Mouse (Mus musculus) stomach, adult 2 months (tissue): ENCODE measurements around the gene Olfr1143. TPM values are rescaled to one million over a fixed set of nuclear protein-coding genes. Genes with fewer than 3 reads are reported as not detected.

Experiments
- polyA plus RNA-seq: library from polyadenylated mRNA; depleted of rRNA; stranded (reverse); fragments of >200 nt; gene quantifications from 2 replicates; pipeline ENCODE4 v1.2.3, GENCODE M21; 2012; rRNA removed

Olfr1143 gene
- not detected in 2 replicates for polyA plus RNA-seq

DNA sequence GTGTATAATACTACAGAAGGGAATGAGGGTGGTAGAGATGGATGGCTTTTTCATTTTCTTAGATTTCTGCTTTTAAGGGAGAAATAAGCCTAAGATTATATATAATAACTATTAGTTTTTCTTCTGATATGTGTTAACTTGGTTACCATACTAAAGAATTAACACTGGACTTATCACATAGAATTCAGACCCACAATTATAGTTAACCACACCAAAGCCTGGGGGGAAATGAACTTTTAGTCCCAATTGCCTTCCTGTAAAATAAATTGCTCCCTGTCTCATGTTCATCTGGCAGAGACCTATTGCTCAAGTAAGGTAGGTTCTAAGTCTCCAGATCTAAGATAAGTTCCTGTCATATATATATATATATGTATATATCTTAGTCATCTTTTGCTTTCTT, at the start of gene Olfr1143:
TSS of gene Olfr1143 (plus strand) at position 301 of the 400 bp plus-strand sequence.

DNA sequence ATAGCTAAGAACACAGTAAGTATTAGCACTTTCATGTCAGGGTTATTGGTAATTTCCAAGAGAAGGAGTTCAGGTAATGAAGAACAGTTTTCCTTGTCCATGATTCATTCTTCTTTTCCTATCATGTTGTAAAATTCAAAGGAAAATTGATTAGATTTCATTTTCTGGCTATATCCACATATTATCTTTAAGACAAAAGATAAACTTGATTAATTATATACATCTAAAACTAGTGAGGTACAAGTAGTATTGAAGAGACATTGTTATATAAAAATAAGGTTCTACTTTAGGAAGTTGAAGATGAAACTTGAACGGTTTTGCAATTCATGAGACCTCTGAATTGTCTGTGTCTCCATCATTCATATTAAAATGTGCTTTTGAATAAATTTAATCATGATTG, 46.5 kb upstream of the Olfr1143 start, which contains the start of gene Olfr1141:
TSS of gene Olfr1141 (minus strand) at position 101 of the 400 bp plus-strand sequence.

DNA sequence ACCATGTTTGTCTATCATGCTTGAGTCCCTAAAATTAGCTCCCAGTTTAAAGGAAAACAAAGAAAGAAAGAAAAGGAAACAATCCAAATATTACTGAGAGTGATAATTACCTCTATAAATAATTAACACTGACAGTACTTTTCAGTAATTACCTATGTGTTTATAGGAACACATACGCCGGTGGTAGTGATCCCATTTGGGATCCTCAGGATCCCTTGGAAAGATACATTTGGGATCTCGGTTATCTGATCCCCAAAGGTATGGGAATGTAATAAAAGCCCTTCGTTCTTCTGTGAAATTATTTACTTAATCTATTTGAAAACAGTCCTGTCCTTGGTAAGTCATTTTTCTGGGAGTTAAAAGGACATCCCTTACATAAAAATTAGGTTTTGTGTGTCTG, 21.2 kb upstream of the Olfr1143 start, which contains the start of gene Olfr152:
TSS of gene Olfr152 (plus strand) at position 301 of the 400 bp plus-strand sequence.

DNA sequence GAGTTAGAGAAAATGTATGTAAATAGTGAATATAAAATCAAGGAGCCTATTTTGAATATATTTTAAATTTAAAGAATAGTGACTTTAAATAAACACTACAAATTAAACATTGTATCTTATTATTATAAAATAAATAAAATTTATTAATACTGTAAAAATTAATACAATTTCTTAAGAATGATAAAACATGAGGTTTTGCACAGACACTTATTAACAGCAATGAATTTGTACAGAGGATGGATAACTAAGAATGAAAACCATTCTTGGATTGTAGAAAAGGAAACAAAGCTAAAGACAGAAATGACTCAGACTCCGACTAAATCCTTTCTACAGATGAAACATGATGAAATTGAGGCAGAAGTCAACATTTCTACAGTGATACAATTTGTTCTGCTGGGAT, 9.1 kb downstream of the Olfr1143 start, which contains the start of gene Olfr1145:
TSS of gene Olfr1145 (plus strand) at position 301 of the 400 bp plus-strand sequence.

DNA sequence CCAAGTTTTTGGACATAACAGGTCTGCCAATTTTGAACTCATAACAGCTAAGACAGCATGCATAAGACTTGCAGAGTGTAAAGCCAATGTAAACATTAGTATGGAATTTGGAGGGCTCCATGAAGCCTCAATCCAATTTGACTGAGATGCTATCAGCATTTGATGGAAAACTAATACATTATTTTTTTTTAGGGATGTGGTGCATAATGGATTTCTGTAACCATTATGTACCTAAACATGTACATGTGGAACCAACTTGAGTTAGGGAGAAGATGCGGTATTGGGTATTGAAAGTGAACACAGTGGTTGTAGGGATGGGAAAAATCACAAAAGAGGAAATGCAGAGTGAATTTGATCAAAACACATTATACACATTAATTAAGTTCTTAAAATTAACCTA, 29.8 kb downstream of the Olfr1143 start, which contains the start of gene Olfr1148:
TSS of gene Olfr1148 (plus strand) at position 301 of the 400 bp plus-strand sequence.

DNA sequence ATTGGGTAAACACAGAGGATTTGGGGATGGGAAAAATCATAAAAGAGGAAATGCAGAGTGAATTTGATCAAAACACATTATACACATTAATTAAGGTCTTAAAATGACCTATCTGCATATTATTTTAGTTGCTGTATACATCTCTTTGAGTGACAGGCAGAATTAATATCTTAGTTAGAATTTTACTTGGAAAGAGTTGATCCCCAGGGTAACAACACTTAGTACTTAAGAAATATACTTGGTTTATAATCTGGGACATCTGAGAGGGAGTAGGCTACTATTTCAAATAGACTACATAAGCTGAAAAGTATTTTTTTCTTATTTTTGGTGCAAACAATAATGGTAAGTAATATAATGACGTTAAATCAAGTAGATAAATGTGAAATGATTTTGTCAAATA, 43.3 kb downstream of the Olfr1143 start, which contains the start of gene Olfr1150-ps1:
TSS of gene Olfr1150-ps1 (plus strand) at position 301 of the 400 bp plus-strand sequence.

Other genes starting within 250 kb of the Olfr1143 start
- gene Olfr1129, start 226.7 kb upstream of the Olfr1143 start, polyA plus RNA-seq, result not detected in 2 replicates
- gene Olfr1130, start 194.4 kb upstream of the Olfr1143 start, polyA plus RNA-seq, result not detected in 2 replicates
- gene Olfr1131, start 173.5 kb upstream of the Olfr1143 start, polyA plus RNA-seq, result not detected in 2 replicates
- gene Olfr1132, start 163.1 kb upstream of the Olfr1143 start, polyA plus RNA-seq, result not detected in 2 replicates
- not detected in 2 replicates for gene Olfr1133, start 153.2 kb upstream of the Olfr1143 start, polyA plus RNA-seq
- gene Olfr1134, start 142.1 kb upstream of the Olfr1143 start, polyA plus RNA-seq, result not detected in 2 replicates
- not detected in 2 replicates for gene Olfr1135, start 126.9 kb upstream of the Olfr1143 start, polyA plus RNA-seq
- not detected in 2 replicates for gene Olfr1136, start 106.6 kb upstream of the Olfr1143 start, polyA plus RNA-seq
- gene Olfr1137, start 87.4 kb upstream of the Olfr1143 start, polyA plus RNA-seq, result not detected in 2 replicates
- gene Olfr1138, start 60.6 kb upstream of the Olfr1143 start, polyA plus RNA-seq, result not detected in 2 replicates
- gene Olfr1140, start 56.8 kb upstream of the Olfr1143 start, polyA plus RNA-seq, result not detected in 2 replicates
- not detected in 2 replicates for gene Olfr1141, start 46.6 kb upstream of the Olfr1143 start, polyA plus RNA-seq
- gene Olfr152, start 21.1 kb upstream of the Olfr1143 start, polyA plus RNA-seq, result not detected in 2 replicates
- not detected in 2 replicates for gene Olfr1145, start 9.2 kb downstream of the Olfr1143 start, polyA plus RNA-seq
- gene Olfr1148, start 29.9 kb downstream of the Olfr1143 start, polyA plus RNA-seq, result not detected in 2 replicates
- gene Olfr1150-ps1, start 43.4 kb downstream of the Olfr1143 start, polyA plus RNA-seq, result not detected in 2 replicates
- not detected in 2 replicates for gene Olfr1151, start 55.3 kb downstream of the Olfr1143 start, polyA plus RNA-seq
- gene Olfr1152, start 65.9 kb downstream of the Olfr1143 start, polyA plus RNA-seq, result not detected in 2 replicates
- gene Olfr1153, start 94.4 kb downstream of the Olfr1143 start, polyA plus RNA-seq, result not detected in 2 replicates
- gene Olfr1154, start 104.6 kb downstream of the Olfr1143 start, polyA plus RNA-seq, result not detected in 2 replicates
- not detected in 2 replicates for gene Olfr1155, start 144.5 kb downstream of the Olfr1143 start, polyA plus RNA-seq
- gene Olfr1156, start 152.5 kb downstream of the Olfr1143 start, polyA plus RNA-seq, result not detected in 2 replicates
- gene Olfr1157, start 167.7 kb downstream of the Olfr1143 start, polyA plus RNA-seq, result not detected in 2 replicates
- gene Olfr74, start 174.1 kb downstream of the Olfr1143 start, polyA plus RNA-seq, result not detected in 2 replicates
- gene Olfr1158, start 189.5 kb downstream of the Olfr1143 start, polyA plus RNA-seq, result not detected in 2 replicates
- not detected in 2 replicates for gene Olfr1160, start 207.7 kb downstream of the Olfr1143 start, polyA plus RNA-seq
- gene Olfr1161, start 222.2 kb downstream of the Olfr1143 start, polyA plus RNA-seq, result not detected in 2 replicates
- not detected in 2 replicates for gene Olfr73, start 237.1 kb downstream of the Olfr1143 start, polyA plus RNA-seq